Mouse (Mus musculus) heart, adult 2 months (tissue): ENCODE measurements around the gene Dnhd1.

ENCODE experiments used
- CTCF ChIP-seq: fragments of 200-600 bp; IDR thresholded peaks from 2 replicates; pipeline ENCODE4 v1.8.1; 2022; ENCODE audit warnings: antibody characterized with exemption, mild to moderate bottlenecking, moderate library complexity
- EP300 ChIP-seq: fragments of 200-500 bp; IDR thresholded peaks from 2 replicates; pipeline ENCODE4 v1.6.1; 2011; ENCODE audit warnings: low read depth, low read length, control low read depth; ENCODE audit not compliant: insufficient read depth
- POLR2A ChIP-seq: fragments of 200-500 bp; IDR thresholded peaks from 2 replicates; pipeline ENCODE4 v1.6.1; 2011; ENCODE audit warnings: mild to moderate bottlenecking, low read depth, low read length, control low read depth; ENCODE audit not compliant: insufficient read depth

GRCm38 (mm10) chr7:105635726-105636125 is 14.9 kb upstream of the Dnhd1 start:
- no peak for TF ChIP-seq EP300
- no peak for TF ChIP-seq POLR2A
- no peak for TF ChIP-seq CTCF
